Mouse (Mus musculus) erythroblast, embryonic 14.5 days (primary cell): ENCODE measurements at regions not wholly inside any gene's neighbourhood (a gene's known extent, or its start where the extent isn't known, plus 50 kb on each side); places are given as distances from the start of the nearest gene placed in this dataset.

Experiments
- GATA1 ChIP-seq: IDR thresholded peaks from 2 replicates; pipeline ENCODE4 v1.6.1; 2012; ENCODE audit warnings: low read length, inconsistent platforms, mixed read lengths
- TAL1 ChIP-seq: IDR thresholded peaks from 3 replicates; pipeline ENCODE4 v1.6.1; 2012; ENCODE audit warnings: low read length, inconsistent platforms, mixed read lengths

- TF ChIP-seq GATA1 (no peak), TAL1 (no peak)
These were observed 349.3 kb downstream of the Dad1 start for GRCm38 (mm10) chr14:53904578-53904977.
